Mouse (Mus musculus) thymus, postnatal 10 days (tissue): ENCODE measurements around the gene Nos2.
"Not testable (repeated sequence)": the region's sequence is repeated elsewhere in the genome, so short reads cannot be mapped to it uniquely, and the experiment has no call there.

Source experiments
- DNase-seq, 2 experiments: peaks; one replicate each; pipeline ENCODE4 v3.0.0; 2021; ENCODE audit warnings: low spot score in 2 of 2

Gene Nos2

GRCm38 (mm10) chr11:78989206-78989605 is 68.6 kb downstream of the Nos2 start:
- DNase-seq: not testable (repeated sequence)

DNA sequence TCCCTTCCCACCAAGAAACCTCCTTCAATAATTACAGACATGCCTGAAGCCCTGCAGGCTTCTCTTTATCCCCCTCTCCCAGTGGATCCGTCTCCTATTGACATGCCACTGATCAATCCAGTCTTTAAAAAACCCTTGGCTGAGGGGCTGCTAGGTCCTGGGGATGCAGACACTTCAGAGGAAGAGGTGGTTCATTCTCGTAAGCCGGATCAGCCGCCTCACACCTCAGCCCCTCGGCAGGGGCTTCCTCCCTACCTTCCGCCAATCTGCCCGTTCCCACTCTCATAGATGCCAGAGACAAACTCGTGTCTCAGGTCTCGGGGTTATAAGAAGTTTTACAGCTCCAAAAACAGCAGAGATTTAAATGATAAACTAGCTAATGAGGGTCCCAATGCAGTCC is 69.5 kb downstream of the Nos2 start:
- DNase-seq: no peak

GRCm38 (mm10) chr11:78990875-78991543 is 70.4 kb downstream of the Nos2 start:
- not testable (repeated sequence) for DNase-seq

GRCm38 (mm10) chr11:78999118-78999517 is 78.5 kb downstream of the Nos2 start:
- no peak for DNase-seq

- DNase-seq: no peak
Observed at GRCm38 (mm10) chr11:79001871-79002270, 81.3 kb downstream of the Nos2 start.

- no peak for DNase-seq
Observed at GRCm38 (mm10) chr11:79002551-79002951, 82.0 kb downstream of the Nos2 start.

DNA sequence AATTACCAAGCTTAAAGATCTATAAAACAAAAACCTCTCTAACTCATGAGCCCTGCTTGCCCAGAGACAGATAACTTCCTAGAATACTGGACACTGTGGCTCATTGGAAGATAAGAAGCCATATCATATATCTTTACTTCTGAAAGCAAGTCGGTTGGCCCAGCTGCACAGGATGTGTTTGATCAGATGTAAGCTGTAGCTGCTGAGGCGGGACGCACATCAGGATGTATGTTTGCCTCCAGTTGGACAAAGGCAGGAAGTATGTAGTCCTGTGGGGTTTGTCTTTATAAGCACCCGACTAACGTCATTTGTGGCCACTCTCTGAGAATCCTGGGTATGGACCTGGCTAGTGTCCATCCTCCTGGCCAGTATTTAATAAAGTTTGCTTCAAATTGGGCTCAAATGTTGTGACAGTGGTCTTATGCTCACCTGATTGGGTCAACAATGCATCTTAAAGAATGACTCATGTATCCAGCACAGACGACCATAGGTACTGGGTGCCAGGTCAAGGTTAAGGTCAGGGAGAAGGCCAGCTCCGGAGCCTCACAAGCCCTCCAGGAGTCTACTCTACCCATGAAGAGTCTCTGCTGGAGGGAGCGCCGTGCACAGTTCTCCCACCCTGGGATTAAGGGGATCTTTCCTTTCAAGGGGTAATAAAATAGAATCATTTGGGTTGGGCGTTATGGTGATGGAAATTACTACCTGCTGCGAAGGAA is 82.6 kb downstream of the Nos2 start:
- peak; percentile 73 to 79 for DNase-seq

- DNase-seq: no peak
Observed at GRCm38 (mm10) chr11:79003769-79004638, 83.4 kb downstream of the Nos2 start.

DNA sequence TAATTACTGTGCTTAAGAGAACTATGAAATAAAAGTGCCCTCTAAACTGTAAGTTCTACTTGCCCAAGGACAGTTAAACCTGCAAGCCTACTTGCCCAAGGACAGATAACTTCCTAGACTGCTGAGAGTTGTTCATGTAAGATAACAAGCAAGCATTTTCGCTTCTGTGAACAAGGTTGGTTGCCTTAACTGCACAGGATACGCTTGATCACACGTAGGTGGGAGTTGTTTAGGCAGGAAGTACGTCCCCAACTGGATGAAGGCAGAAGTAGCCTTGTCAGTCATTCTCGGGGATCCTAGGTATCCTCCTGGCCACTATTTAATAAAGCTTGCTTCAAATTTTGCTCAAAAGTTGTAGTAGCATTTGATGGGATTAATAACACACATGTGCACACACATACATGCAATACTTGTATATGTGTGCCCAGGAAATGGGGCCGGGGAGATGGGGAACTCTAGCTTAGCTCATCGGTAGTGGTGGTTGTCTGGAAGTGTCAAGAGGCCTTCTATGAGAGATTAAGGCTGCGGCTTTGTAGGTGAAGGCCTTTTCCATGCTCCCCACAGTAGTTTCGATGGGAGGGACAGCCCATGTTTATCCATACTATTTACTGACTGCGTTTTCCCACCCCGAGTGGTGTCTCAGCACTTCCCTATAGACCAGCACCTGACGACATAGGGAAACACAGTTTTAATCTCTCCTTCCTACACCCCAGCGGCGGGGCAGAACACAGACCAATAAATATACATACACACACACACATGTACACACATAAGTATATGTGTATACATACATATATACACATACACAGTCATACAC is 85.2 kb downstream of the Nos2 start:
- peak; percentile 9 to 11 for DNase-seq

DNA sequence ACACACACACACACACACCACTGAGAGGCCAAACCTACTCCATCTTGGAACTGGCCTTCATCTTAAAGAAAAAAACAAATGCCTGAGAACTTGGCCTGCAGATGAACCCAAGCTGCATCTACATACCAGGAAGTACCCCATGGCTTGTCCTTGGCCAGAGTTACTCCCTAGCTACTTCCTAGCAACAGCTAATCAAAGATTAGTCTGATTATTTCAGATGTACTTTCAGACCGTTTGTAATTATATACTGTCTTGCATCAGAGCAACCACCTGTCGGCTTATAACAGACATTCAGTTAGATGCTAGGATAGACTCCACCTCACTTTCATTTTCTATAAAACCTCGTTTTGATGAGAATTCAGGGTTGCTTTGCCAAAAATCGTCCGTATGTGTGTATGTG is 85.8 kb downstream of the Nos2 start:
- DNase-seq: peak; percentile 5 to 6

DNA sequence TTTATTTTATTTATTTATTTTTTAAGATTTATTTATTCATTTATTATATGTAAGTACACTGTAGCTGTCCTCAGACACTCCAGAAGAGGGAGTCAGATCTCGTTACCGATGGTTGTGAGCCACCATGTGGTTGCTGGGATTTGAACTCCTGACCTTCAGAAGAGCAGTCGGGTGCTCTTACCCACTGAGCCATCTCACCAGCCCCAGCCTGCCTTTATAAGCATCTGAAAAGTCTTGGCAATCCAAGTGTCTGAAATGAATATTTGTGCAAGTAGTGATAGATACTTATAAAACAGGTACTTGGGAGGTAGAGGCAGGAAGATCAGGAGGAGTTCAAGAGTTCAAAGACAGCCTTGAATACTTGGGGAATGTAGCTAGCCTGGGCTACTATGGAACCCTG is 86.8 kb downstream of the Nos2 start:
- peak in 1 of 2 experiments; percentile 2 for DNase-seq

DNA sequence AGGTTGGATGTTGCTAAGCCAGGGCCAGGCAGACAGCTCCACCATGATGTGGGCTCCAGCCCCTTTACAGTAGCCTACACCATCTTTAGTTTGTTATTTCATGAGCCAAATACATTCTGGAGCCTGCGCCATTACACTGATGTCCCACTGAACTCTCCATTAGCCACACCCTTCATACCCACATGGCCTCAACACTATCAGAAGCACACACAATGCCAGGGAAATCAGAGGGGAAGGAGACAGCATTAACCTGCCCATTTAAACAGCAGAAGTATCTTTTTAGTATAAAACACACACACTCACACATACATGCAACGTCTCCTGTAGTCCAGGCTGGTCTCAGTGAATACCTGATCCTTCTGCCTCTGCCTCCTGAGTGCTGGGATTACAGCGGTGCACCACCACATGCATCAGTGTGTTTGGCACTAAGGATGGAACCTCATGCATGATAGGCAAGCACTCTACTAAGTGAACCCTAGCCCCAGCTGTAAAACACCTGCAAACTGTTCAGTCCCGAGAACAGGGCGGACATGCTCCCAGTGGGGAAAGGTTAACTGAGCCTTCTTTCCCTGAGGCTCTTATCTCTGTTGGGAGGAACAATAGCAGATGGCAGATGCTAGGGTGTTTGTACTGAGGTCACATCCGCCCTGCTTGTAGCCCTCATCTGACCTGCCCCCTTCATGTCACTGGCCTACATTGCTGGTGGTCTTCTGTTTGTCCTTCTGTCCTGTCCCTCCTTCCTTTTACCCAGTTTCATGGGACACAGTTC is 87.6 kb downstream of the Nos2 start:
- DNase-seq: peak in 1 of 2 experiments; percentile 54

DNA sequence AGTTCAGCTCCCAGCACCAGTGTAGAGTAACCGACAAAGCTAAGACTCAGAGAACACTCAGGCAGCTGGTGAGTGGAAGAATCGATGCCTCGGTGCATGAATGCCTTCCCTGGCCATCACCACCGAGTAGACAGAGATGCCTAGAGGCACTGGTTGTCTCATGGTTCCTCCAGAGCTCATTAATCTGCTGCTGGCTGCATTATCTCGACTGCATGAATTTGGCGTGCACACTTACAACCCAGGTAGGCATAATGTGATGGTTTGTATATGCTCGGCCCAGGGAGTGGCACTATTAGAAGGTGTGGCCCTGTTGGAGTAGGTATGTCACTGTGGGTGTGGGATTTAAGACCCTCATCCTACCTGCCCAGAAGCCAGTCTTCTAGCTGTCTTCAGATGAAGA is 88.3 kb downstream of the Nos2 start:
- no peak for DNase-seq
